Mouse (Mus musculus) forebrain, postnatal 0 days (tissue): ENCODE results near the gene Mmp10. TPM values are rescaled to one million over a fixed set of nuclear protein-coding genes. Genes with fewer than 3 reads are reported as not detected.

ENCODE experiments used
- ATAC-seq: fragments of 200-750 bp; cut with Nextera tagmentation; 2 replicates; pipeline ENCODE4 v1.8.0; 2017; ENCODE audit warnings: mild to moderate bottlenecking, moderate library complexity
- DNase-seq: peaks from one replicate; pipeline ENCODE4 v3.0.0-alpha.2; 2015
- H3K27ac ChIP-seq: fragments of 300-500 bp; sonication (generic); 2 replicates; pipeline ENCODE4 v1.5.1; 2014; ENCODE audit warnings: low read depth, mild to moderate bottlenecking, antibody characterized with exemption, low read length, moderate library complexity, mixed read lengths
- H3K27me3 ChIP-seq: fragments of 300-500 bp; sonication (generic); 2 replicates; pipeline ENCODE4 v1.6.1; 2014; ENCODE audit warnings: mild to moderate bottlenecking, low read length, mixed read lengths; ENCODE audit not compliant: insufficient read depth
- H3K36me3 ChIP-seq: fragments of 300-500 bp; sonication (generic); 2 replicates; pipeline ENCODE4 v1.6.1; 2014; ENCODE audit warnings: mild to moderate bottlenecking, moderate library complexity; ENCODE audit not compliant: insufficient read depth
- H3K4me1 ChIP-seq: fragments of 300-500 bp; sonication (generic); 2 replicates; pipeline ENCODE4 v1.6.1; 2014; ENCODE audit warnings: antibody characterized with exemption; ENCODE audit not compliant: insufficient read depth
- H3K4me2 ChIP-seq: fragments of 300-500 bp; sonication (generic); 2 replicates; pipeline ENCODE4 v1.6.1; 2014; ENCODE audit warnings: low read depth, mild to moderate bottlenecking, moderate library complexity
- H3K4me3 ChIP-seq: fragments of 300-500 bp; sonication (generic); 2 replicates; pipeline ENCODE4 v1.5.1; 2014; ENCODE audit warnings: low read depth, low read length, mixed read lengths
- H3K9ac ChIP-seq: fragments of 300-500 bp; sonication (generic); 2 replicates; pipeline ENCODE4 v1.6.1; 2014; ENCODE audit warnings: mild to moderate bottlenecking
- H3K9me3 ChIP-seq: fragments of 300-500 bp; sonication (generic); 2 replicates; pipeline ENCODE4 v1.6.1; 2016; ENCODE audit warnings: low read length
- CTCF ChIP-seq: sonication (generic); IDR thresholded peaks from 2 replicates; pipeline ENCODE4 v1.5.1; 2016; ENCODE audit warnings: antibody characterized with exemption, control low read depth, low read depth
- whole genome bisulfite sequencing: fragments of 180-500 bp; shearing (Covaris S2); extraction: QIAGEN DNeasy Blood & Tissue Kit; methylation state at CpG from one replicate; pipeline ENCODE4 v1.1.7; 2014; 5-methylcytosine and 5-hydroxymethylcytosine counted together
- polyA plus RNA-seq: library from polyadenylated mRNA; unstranded; fragments of >200 nt; fragmentation: Nextera tagmentation; extraction: Ambion mirVana; gene quantifications from 2 replicates; pipeline ENCODE4 v1.2.1, GENCODE M21; 2015
- total RNA-seq: library from RNA; depleted of rRNA; stranded (reverse); fragments of >200 nt; gene quantifications from 2 replicates; pipeline ENCODE4 v1.2.3, GENCODE M21; 2014; rRNA removed

Gene Mmp10
- total RNA-seq (not detected in 2 replicates), polyA plus RNA-seq (not detected in 2 replicates)

GRCm38 (mm10) chr9:7502051-7502450, at the start of gene Mmp10:
TSS of gene Mmp10 (plus strand) at chr9:7502352.
- TF ChIP-seq CTCF, result no peak
- Histone ChIP-seq H3K36me3 (no peaks in the 10 kb centered on the region), H3K4me3 (no peak within 1 kb of the TSS), H3K27ac (no peak within 1 kb of the TSS), H3K4me2 (no peak within 1 kb of the TSS), H3K9me3 (no peaks in the 10 kb centered on the region), H3K4me1 (no peaks in the 10 kb centered on the region), H3K9ac (no peak within 1 kb of the TSS), H3K27me3 (no peaks in the 10 kb centered on the region)
- no peak for ATAC-seq
- 90% methylated on average over 3 of the region's 3 CpGs for WGBS
- no peak for DNase-seq

DNA sequence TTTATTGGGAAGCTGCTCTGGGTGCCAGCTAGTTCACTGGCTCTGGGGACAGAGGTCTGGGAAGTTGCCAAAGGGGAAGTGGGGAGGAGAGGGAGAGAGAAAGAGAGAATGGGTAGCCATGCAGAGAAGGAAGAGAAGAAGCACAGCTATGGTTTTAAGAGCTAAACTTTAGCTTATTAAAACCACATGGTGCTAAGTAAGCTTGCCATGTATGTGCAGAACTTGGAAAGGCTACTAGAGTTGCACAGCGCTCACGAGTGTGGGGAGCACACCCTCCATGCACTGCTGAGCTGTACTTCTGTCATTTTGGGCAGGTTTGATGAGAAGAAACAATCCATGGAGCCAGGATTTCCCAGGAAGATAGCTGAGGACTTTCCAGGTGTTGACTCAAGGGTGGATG, 48.9 kb upstream of the Mmp10 start:
- DNase-seq (no peak), ATAC-seq (no peak)
- Histone ChIP-seq H3K27me3 (no peaks in the 10 kb centered on the region), H3K4me2 (no peak overlapping the region), H3K9me3 (no peaks in the 10 kb centered on the region), H3K4me3 (no peak overlapping the region), H3K36me3 (no peaks in the 10 kb centered on the region), H3K27ac (no peak overlapping the region), H3K9ac (no peak overlapping the region), H3K4me1 (no peaks in the 10 kb centered on the region)
- TF ChIP-seq CTCF, result no peak
- 79% methylated on average over 2 of the region's 2 CpGs for WGBS

- Histone ChIP-seq H3K9me3 (no peaks in the 10 kb centered on the region), H3K4me2 (no peak overlapping the region), H3K36me3 (no peaks in the 10 kb centered on the region), H3K9ac (no peak overlapping the region), H3K27ac (no peak overlapping the region), H3K4me1 (no peaks in the 10 kb centered on the region), H3K4me3 (no peak overlapping the region), H3K27me3 (no peaks in the 10 kb centered on the region)
- DNase-seq, result no peak
- TF ChIP-seq CTCF, result no peak
- WGBS, result 95% methylated on average over 1 of the region's 1 CpGs
- ATAC-seq, result no peak
These were observed 31.9 kb upstream of the Mmp10 start for GRCm38 (mm10) chr9:7470262-7470661.

DNA sequence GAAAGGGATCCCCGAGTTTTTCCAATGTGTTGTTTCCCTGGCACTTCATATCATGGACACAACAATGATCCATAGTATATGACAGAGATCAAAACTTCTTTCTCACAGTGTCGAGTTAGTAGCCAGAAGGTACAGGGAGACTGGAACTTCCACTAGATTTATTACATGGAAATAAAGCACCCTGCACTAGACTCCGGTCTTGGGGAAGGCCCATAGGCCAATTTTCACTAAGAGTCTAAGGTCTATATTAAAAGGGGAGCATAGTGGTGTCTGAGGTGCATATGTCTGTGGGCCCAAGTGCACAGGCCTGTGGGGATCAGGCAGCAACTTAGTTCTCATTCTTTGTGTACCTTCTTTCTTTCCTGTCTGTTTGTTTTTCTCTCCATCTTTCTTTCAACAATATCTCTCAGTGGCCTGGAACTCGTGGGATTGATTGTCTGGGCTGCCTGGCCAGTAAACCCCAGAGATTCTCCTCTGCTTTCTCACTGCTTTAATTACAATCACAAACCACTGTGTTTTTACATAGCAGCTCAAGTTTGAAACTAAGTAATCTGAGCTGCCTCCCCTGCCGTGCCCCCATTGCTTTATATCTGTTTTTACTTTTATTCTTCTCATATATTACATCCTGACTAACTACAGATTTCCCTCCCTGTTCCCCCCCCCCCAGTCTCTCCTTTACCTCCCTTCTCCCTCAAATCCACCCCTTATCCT, 18.3 kb upstream of the Mmp10 start:
- ATAC-seq, result no peak
- TF ChIP-seq CTCF, result no peak
- WGBS, result 78% methylated on average over 5 of the region's 5 CpGs
- Histone ChIP-seq H3K27me3 (no peaks in the 10 kb centered on the region), H3K9ac (no peak overlapping the region), H3K4me2 (no peak overlapping the region), H3K36me3 (no peaks in the 10 kb centered on the region), H3K4me3 (no peak overlapping the region), H3K27ac (no peak overlapping the region), H3K4me1 (no peaks in the 10 kb centered on the region), H3K9me3 (no peaks in the 10 kb centered on the region)
- DNase-seq, result no peak

DNA sequence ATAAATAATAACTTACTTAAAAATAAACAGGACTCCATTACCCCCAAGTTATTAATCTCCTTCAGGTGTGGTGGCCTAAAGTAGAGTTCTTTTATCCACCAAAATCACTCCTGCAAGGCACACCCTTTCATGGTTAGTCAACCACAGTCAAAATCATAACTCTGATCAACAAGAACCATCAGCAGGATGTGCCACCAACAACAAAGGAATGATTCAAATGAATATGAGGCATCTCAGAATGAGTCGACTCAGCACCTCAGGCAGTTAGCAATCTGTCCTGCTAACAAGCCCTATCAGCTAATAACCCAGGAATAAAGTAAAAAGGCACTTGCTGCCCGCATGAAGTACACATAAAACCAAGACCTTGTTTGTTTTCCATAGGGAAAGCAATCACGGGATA, 1.0 kb upstream of the Mmp10 start:
- no peaks in the 10 kb centered on the region for H3K9me3 ChIP-seq
- no peak overlapping the region for H3K4me3 ChIP-seq
- ATAC-seq, result no peak
- no peak for DNase-seq
- no peak for TF ChIP-seq CTCF
- H3K27ac ChIP-seq, result no peak overlapping the region
- 87% methylated on average over 3 of the region's 3 CpGs for whole genome bisulfite sequencing
- H3K4me2 ChIP-seq, result no peak overlapping the region
- H3K36me3 ChIP-seq, result no peaks in the 10 kb centered on the region
- no peaks in the 10 kb centered on the region for H3K27me3 ChIP-seq
- no peaks in the 10 kb centered on the region for H3K4me1 ChIP-seq
- H3K9ac ChIP-seq, result no peak overlapping the region

GRCm38 (mm10) chr9:7507321-7507876, 5.2 kb downstream of the Mmp10 start:
- H3K27me3 ChIP-seq, result no peaks in the 10 kb centered on the region
- no peaks in the 10 kb centered on the region for H3K36me3 ChIP-seq
- no peaks in the 10 kb centered on the region for H3K9me3 ChIP-seq
- H3K27ac ChIP-seq, result no peak overlapping the region
- TF ChIP-seq CTCF, result no peak
- no peak overlapping the region for H3K4me2 ChIP-seq
- no peak overlapping the region for H3K4me3 ChIP-seq
- DNase-seq, result no peak
- no peaks in the 10 kb centered on the region for H3K4me1 ChIP-seq
- no peak overlapping the region for H3K9ac ChIP-seq
- ATAC-seq, result no peak
- WGBS, result 85% methylated on average over 7 of the region's 7 CpGs

GRCm38 (mm10) chr9:7509619-7510233, 7.6 kb downstream of the Mmp10 start:
- H3K36me3 ChIP-seq, result no peaks in the 10 kb centered on the region
- no peak overlapping the region for H3K4me2 ChIP-seq
- H3K4me1 ChIP-seq, result no peaks in the 10 kb centered on the region
- no peaks in the 10 kb centered on the region for H3K27me3 ChIP-seq
- ATAC-seq (no peak), DNase-seq (no peak)
- no peak overlapping the region for H3K4me3 ChIP-seq
- no peak for TF ChIP-seq CTCF
- H3K9me3 ChIP-seq, result no peaks in the 10 kb centered on the region
- 95% methylated on average over 10 of the region's 10 CpGs for WGBS
- no peak overlapping the region for H3K27ac ChIP-seq
- no peak overlapping the region for H3K9ac ChIP-seq
